Mouse (Mus musculus): Measurements from ENCODE around the gene Tmem121. TPM values are rescaled to one million over a fixed set of nuclear protein-coding genes. Genes with fewer than 3 reads are reported as not detected.
A peak's percentile ranks its signal among the peaks of the same experiment; 100 is the strongest.
"Not testable (repeated sequence)": the region's sequence is repeated elsewhere in the genome, so short reads cannot be mapped to it uniquely, and the experiment has no call there.

Gene Tmem121
- polyA plus RNA-seq, 1 experiment from 2014 or later = 17.0 TPM

DNA sequence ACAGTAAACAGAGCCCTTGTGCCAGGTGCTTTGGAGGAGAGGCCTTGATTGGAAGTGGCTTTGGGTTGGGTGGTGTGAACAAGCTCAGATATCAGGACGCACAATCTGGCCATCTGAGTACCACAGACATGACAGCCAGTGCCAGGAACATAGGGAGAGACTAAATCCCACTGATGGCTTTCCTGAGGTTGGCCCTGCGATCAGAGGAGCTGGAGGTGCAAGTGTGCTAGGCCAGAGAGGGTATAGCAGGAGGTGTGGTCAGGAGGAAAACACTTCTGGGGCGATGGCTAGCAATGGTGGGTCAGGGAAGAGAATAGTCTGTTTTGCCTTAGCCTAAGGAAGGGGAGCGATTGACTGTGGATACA lies 1.3 kb downstream of the Tmem121 start:
- Histone ChIP-seq H3K27ac (ENCODE audit: low read depth, low read length) (no peak overlapping the region), H3K9me3 (ENCODE audit: control insufficient read depth, low read length) (no peaks in the 10 kb centered on the region), H3K4me2 (ENCODE audit: low read depth, low read length, severe bottlenecking) (peak overlapping the region; percentile 95), H3K9ac (ENCODE audit: low read length) (peak overlapping the region; percentile 81), H3K4me1 (replicated peaks; ENCODE audit: control insufficient read depth, insufficient read depth, low read length) (peaks cover 13% of the 10 kb centered on the region; the same call in 1 of the 2 replicates), H3K36me3 (ENCODE audit: control insufficient read depth, insufficient read depth, low read length) (no peaks in the 10 kb centered on the region; the same call in 1 of the 2 replicates), H3K27me3 (ENCODE audit: control insufficient read depth, insufficient read depth, low read length) (peaks cover 6% of the 10 kb centered on the region; the same call in 1 of the 2 replicates), H3K4me3 (ENCODE audit: low read depth, low read length) (peak overlapping the region; percentile 68)
- DNase-seq (ENCODE audit: low spot score) = no peak
- WGBS = 63% methylated on average over 4 of the region's 4 CpGs
- no peak for ATAC-seq (replicated peaks; ENCODE audit: low FRiP score)

DNA sequence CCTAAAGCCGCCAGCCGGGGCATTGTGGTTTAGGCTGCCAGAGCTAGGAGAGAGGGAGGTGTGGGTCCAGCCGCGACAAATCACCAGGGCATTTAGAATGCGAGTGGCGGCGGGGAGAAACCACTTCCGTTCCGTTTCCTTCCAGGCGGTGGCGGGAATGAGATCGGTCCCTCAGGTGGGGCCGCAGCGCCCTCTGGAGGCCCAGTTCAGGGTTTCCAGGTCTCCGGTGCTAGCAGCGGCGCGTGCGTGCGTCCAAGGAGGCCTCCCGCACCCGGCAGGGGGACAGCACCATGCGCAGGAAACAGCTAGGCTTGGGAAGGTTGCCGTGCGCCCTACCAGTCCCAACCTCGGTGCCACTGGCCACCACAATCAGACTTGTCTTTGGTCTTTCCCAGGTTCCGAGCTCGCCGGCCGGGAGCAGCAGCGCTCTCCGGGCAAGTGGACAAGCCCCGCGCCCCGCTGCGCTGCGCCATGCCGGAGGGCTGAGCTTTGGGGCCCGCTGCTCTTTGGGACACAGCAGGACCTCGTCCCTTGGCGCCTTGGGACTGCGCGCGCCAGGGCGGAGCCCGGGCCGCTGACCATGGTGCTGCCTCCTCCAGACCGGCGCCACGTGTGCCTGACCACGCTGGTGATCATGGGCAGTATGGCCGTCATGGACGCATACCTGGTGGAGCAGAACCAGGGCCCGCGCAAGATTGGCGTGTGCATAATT lies 2.0 kb downstream of the Tmem121 start:
- Histone ChIP-seq H3K27ac (ENCODE audit: low read depth, low read length) (no peak overlapping the region), H3K27me3 (ENCODE audit: control insufficient read depth, insufficient read depth, low read length) (peaks cover 6% of the 10 kb centered on the region; the same call in 1 of the 2 replicates), H3K4me3 (ENCODE audit: low read depth, low read length) (peak overlapping the region; percentile 39), H3K36me3 (ENCODE audit: control insufficient read depth, insufficient read depth, low read length) (no peaks in the 10 kb centered on the region; the same call in 1 of the 2 replicates), H3K9me3 (ENCODE audit: control insufficient read depth, low read length) (no peaks in the 10 kb centered on the region), H3K4me2 (ENCODE audit: low read depth, low read length, severe bottlenecking) (peak overlapping the region; percentile 95), H3K9ac (ENCODE audit: low read length) (peak overlapping the region; percentile 53), H3K4me1 (replicated peaks; ENCODE audit: control insufficient read depth, insufficient read depth, low read length) (peaks cover 13% of the 10 kb centered on the region; the same call in 1 of the 2 replicates)
- DNase-seq (ENCODE audit: low spot score) (peak; percentile 95), ATAC-seq (replicated peaks; ENCODE audit: low FRiP score) (peak; percentile 45)
- WGBS = 4% methylated on average over 53 of the region's 56 CpGs

DNA sequence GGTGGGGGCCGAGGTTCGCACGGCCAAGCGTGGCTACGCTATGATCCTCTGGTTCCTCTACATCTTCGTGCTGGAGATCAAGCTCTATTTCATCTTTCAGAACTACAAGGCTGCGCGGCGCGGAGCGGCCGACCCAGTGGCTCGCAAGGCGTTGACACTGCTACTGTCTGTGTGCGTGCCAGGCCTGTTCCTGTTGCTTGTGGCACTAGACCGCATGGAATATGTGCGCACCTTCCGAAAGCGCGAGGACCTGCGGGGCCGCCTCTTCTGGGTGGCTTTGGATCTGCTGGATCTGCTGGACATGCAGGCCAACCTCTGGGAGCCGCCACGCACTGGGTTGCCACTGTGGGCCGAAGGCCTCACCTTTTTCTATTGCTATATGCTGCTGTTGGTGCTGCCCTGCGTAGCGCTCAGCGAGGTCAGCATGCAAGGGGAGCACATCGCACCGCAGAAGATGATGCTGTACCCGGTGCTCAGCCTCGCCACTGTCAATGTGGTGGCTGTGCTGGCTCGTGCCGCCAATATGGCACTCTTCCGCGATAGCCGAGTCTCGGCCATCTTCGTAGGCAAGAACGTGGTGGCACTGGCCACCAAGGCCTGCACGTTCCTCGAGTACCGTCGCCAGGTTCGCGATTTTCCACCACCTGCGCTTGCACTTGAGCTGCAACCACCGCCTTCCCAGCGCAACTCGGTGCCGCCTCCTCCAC lies 2.8 kb downstream of the Tmem121 start:
- ATAC-seq (replicated peaks; ENCODE audit: low FRiP score) = no peak
- WGBS = 88% methylated on average over 51 of the region's 51 CpGs
- Histone ChIP-seq H3K36me3 (ENCODE audit: control insufficient read depth, insufficient read depth, low read length) (no peaks in the 10 kb centered on the region; the same call in 1 of the 2 replicates), H3K4me3 (ENCODE audit: low read depth, low read length) (no peak overlapping the region), H3K9me3 (ENCODE audit: control insufficient read depth, low read length) (no peaks in the 10 kb centered on the region), H3K4me1 (replicated peaks; ENCODE audit: control insufficient read depth, insufficient read depth, low read length) (peaks cover 13% of the 10 kb centered on the region; the same call in 1 of the 2 replicates), H3K27ac (ENCODE audit: low read depth, low read length) (no peak overlapping the region), H3K9ac (ENCODE audit: low read length) (no peak overlapping the region), H3K27me3 (ENCODE audit: control insufficient read depth, insufficient read depth, low read length) (peaks cover 6% of the 10 kb centered on the region; the same call in 1 of the 2 replicates), H3K4me2 (ENCODE audit: low read depth, low read length, severe bottlenecking) (peak overlapping the region; percentile 95)
- no peak for DNase-seq (ENCODE audit: low spot score)

DNA sequence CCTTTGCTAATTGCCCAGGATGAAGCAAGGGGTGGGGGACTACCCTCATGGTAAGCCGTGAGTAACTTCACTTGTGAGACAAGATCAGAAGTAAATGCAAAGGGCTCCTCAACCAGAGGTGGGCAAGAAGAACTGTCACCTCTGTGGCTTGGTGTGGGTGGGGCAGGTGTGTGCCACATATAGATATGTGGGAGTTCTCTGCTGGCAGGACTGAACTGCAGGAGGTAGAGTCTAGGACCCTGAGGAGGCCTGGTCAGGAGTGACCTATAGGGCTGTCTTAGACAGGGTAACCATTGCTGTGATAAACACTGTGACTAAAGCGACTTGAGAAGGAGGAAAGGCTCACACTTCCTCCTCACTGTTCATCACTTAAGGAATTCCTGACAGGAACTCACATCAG lies 7.7 kb downstream of the Tmem121 start:
- H3K4me3 ChIP-seq (ENCODE audit: low read depth, low read length) = no peak overlapping the region
- H3K9ac ChIP-seq (ENCODE audit: low read length) = no peak overlapping the region
- ATAC-seq (replicated peaks; ENCODE audit: low FRiP score) (no peak), DNase-seq (ENCODE audit: low spot score) (no peak)
- no peaks in the 10 kb centered on the region for H3K27me3 ChIP-seq (ENCODE audit: control insufficient read depth, insufficient read depth, low read length)
- no peaks in the 10 kb centered on the region for H3K4me1 ChIP-seq (replicated peaks; ENCODE audit: control insufficient read depth, insufficient read depth, low read length)
- WGBS = 79% methylated on average over 2 of the region's 2 CpGs
- H3K36me3 ChIP-seq (ENCODE audit: control insufficient read depth, insufficient read depth, low read length) = no peaks in the 10 kb centered on the region; the same call in 1 of the 2 replicates
- H3K9me3 ChIP-seq (ENCODE audit: control insufficient read depth, low read length) = peaks cover 4% of the 10 kb centered on the region; the same call in 1 of the 2 replicates
- H3K4me2 ChIP-seq (ENCODE audit: low read depth, low read length, severe bottlenecking) = no peak overlapping the region
- no peak overlapping the region for H3K27ac ChIP-seq (ENCODE audit: low read depth, low read length)

DNA sequence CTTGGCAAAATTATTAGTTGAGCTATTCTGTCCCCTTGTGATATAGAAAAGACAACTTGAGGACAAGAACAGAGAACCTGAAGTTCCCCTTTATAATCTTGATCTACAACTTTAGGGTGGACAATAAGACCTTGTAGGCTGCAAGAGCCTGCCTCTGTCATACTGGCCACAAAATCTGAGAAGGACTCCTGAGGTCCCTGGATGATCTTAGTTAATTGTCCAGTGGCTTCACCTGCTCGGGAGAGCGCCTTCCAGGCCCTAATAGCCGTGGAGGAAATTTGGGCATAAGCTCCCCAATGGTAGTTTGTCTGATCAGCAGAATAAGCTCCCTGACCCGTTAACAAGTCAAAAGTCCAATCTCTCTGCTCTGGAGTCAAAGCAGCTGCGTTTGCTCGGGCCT lies 13.4 kb downstream of the Tmem121 start:
- not testable (repeated sequence) for ATAC-seq (replicated peaks; ENCODE audit: low FRiP score); H3K4me2 ChIP-seq (ENCODE audit: low read depth, low read length, severe bottlenecking); H3K27ac ChIP-seq (ENCODE audit: low read depth, low read length); DNase-seq (ENCODE audit: low spot score); H3K27me3 ChIP-seq (ENCODE audit: control insufficient read depth, insufficient read depth, low read length); H3K9me3 ChIP-seq (ENCODE audit: control insufficient read depth, low read length); H3K4me3 ChIP-seq (ENCODE audit: low read depth, low read length); H3K4me1 ChIP-seq (replicated peaks; ENCODE audit: control insufficient read depth, insufficient read depth, low read length); H3K36me3 ChIP-seq (ENCODE audit: control insufficient read depth, insufficient read depth, low read length); H3K9ac ChIP-seq (ENCODE audit: low read length)
- 97% methylated on average over 3 of the region's 6 CpGs for WGBS

DNA sequence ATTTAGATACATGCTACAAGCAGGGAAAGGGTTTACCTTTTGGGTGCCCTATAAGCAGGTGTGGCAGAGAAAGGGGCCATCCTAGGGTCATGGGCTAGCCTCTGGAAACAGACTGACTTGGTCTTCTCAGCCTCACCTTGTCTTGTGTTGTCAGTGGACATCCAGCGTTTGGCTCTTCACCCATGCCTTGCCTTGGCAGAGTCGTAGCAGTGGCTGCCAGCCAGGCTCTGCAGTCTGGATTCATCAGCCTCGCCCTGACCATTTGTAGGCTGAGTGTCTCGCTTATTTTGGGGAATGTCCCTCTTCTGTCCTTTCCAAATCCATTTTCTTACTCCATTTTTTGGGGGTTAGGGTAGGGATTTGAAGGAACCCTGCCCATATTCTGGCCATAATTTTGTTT lies 15.6 kb downstream of the Tmem121 start:
- H3K9ac ChIP-seq (ENCODE audit: low read length) = no peak overlapping the region
- H3K9me3 ChIP-seq (ENCODE audit: control insufficient read depth, low read length) = no peaks in the 10 kb centered on the region; the same call in 1 of the 2 replicates
- DNase-seq (ENCODE audit: low spot score) = no peak
- no peak overlapping the region for H3K4me3 ChIP-seq (ENCODE audit: low read depth, low read length)
- H3K36me3 ChIP-seq (ENCODE audit: control insufficient read depth, insufficient read depth, low read length) = no peaks in the 10 kb centered on the region
- H3K27me3 ChIP-seq (ENCODE audit: control insufficient read depth, insufficient read depth, low read length) = no peaks in the 10 kb centered on the region
- 94% methylated on average over 4 of the region's 4 CpGs for WGBS
- H3K27ac ChIP-seq (ENCODE audit: low read depth, low read length) = no peak overlapping the region
- no peak for ATAC-seq (replicated peaks; ENCODE audit: low FRiP score)
- no peak overlapping the region for H3K4me2 ChIP-seq (ENCODE audit: low read depth, low read length, severe bottlenecking)
- H3K4me1 ChIP-seq (replicated peaks; ENCODE audit: control insufficient read depth, insufficient read depth, low read length) = no peaks in the 10 kb centered on the region

DNA sequence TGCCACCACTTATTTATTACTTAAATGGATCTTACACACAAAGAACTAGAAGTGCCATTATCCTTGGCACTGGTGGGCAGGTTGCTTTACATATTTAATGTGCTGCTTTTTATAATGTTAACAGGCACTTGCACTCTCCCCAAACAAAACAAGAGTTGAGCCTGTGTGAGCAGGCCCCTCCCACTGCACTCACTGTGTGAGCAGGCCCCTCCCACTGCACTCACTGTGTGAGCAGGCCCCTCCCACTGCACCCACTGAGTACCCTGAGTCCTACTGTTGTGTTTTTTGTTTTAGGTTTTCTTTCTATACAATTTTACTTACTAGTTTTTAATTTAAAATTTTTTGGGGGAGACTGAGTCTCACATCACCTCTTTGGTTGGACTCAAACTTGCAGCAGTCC lies 16.3 kb downstream of the Tmem121 start:
- Histone ChIP-seq H3K4me1 (replicated peaks; ENCODE audit: control insufficient read depth, insufficient read depth, low read length) (no peaks in the 10 kb centered on the region), H3K4me2 (ENCODE audit: low read depth, low read length, severe bottlenecking) (no peak overlapping the region), H3K9me3 (ENCODE audit: control insufficient read depth, low read length) (no peaks in the 10 kb centered on the region; the same call in 1 of the 2 replicates), H3K9ac (ENCODE audit: low read length) (no peak overlapping the region), H3K4me3 (ENCODE audit: low read depth, low read length) (no peak overlapping the region), H3K36me3 (ENCODE audit: control insufficient read depth, insufficient read depth, low read length) (no peaks in the 10 kb centered on the region), H3K27ac (ENCODE audit: low read depth, low read length) (no peak overlapping the region), H3K27me3 (ENCODE audit: control insufficient read depth, insufficient read depth, low read length) (no peaks in the 10 kb centered on the region)
- no peak for DNase-seq (ENCODE audit: low spot score)
- ATAC-seq (replicated peaks; ENCODE audit: low FRiP score) = no peak

DNA sequence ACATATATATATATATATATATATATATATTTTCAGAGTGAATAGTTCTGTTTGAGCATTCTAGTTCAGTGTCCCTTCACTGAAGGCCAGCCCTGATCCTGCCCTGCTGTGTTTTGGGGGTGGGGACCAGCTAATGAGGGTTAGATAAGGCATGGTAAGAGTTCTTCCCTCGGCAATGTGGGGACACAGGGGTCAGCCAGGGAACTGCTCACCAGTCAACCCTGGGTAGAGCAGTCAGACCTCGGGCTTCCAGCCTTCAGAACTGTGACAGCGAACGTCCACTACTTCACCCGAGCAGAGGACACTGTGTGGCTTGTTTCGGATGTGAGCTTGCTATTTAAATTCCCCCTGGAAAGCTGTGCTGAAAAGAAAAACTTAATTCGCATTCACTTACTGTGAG lies 17.8 kb downstream of the Tmem121 start:
- DNase-seq (ENCODE audit: low spot score) (no peak), ATAC-seq (replicated peaks; ENCODE audit: low FRiP score) (no peak)
- Histone ChIP-seq H3K4me3 (ENCODE audit: low read depth, low read length) (no peak overlapping the region), H3K9ac (ENCODE audit: low read length) (no peak overlapping the region), H3K27ac (ENCODE audit: low read depth, low read length) (no peak overlapping the region), H3K36me3 (ENCODE audit: control insufficient read depth, insufficient read depth, low read length) (no peaks in the 10 kb centered on the region), H3K9me3 (ENCODE audit: control insufficient read depth, low read length) (no peaks in the 10 kb centered on the region; the same call in 1 of the 2 replicates), H3K27me3 (ENCODE audit: control insufficient read depth, insufficient read depth, low read length) (no peaks in the 10 kb centered on the region), H3K4me1 (replicated peaks; ENCODE audit: control insufficient read depth, insufficient read depth, low read length) (no peaks in the 10 kb centered on the region), H3K4me2 (ENCODE audit: low read depth, low read length, severe bottlenecking) (no peak overlapping the region)
- WGBS = 85% methylated on average over 7 of the region's 7 CpGs

Measured in forebrain, embryonic 11.5 days (tissue).